Mouse (Mus musculus): Measurements from ENCODE around the gene Bola1.

DNA sequence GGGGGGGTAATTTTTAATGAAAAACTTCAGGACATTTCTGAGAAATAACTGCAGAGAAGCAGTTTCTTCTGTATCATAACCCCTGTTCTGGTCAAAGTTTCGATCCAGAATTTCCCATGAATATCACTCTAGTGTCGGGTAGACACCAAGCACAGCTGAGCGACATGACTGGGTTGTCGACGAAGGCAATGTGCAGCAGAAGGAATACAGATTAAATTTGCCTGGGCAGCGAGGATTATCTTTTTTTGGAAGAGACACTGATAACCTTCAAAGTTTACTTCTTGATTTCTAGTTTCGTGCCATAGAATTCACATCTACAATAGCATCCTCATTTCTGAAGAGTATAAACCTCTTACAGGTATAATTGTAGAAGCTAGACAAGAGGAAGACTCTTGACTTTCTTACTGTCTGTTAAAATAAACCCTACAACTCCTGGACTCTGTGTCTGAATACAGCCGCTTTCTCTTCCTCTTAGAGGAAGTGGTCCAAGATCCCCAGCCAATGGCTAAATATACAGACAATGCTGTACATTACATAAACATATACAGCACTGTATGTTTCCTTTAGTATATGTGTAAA is 46.7 kb upstream of the Bola1 start:
- TF ChIP-seq CTCF (IDR thresholded peaks at IDR 0.05; ENCODE audit: low read depth, low read length), result no peak
- no peak for TF ChIP-seq POLR2A (IDR thresholded peaks at IDR 0.05; ENCODE audit: extremely low read depth, insufficient read depth, low read length)
